In genomic region chr7:44895206-44895592, GRCm38 (mm10) we compare ENCODE assay signal across 8 mouse cellular contexts. TPM values are rescaled to one million over a fixed set of nuclear protein-coding genes. Genes with fewer than 3 reads are reported as not detected.
DNase-seq lines count a peak whose midpoint lies in the region; ATAC-seq and TF ChIP-seq lines count a peak whose summit lies in the region.

No protein-coding gene starts in this region.

- peak overlapping the region; percentile 65; the same call in 1 of the 2 replicates for H3K4me3 ChIP-seq in heart, embryonic 12.5 days
- H3K4me3 ChIP-seq in G1E (ENCODE audit: low read depth, low read length): peak overlapping the region; percentile 76; the same call in 1 of the 2 replicates
- peak overlapping the region; percentile 67 for H3K4me3 ChIP-seq in forebrain, embryonic 16.5 days (replicated peaks; ENCODE audit: low read length)
- peak overlapping the region; percentile 66 for H3K4me3 ChIP-seq in liver, embryonic 15.5 days (replicated peaks)

- no peak overlapping the region for H3K27ac ChIP-seq in heart, embryonic 12.5 days (ENCODE audit: poor library complexity, severe bottlenecking)
- H3K27ac ChIP-seq in forebrain, embryonic 16.5 days (ENCODE audit: low read length): peak overlapping the region; percentile 93
- no peak overlapping the region for H3K27ac ChIP-seq in liver, embryonic 15.5 days (replicated peaks)

- peaks cover 24% of the 10 kb centered on the region for H3K36me3 ChIP-seq in heart, embryonic 12.5 days
- peaks cover 45% of the 10 kb centered on the region for H3K36me3 ChIP-seq in G1E (replicated peaks)
- H3K36me3 ChIP-seq in forebrain, embryonic 16.5 days (ENCODE audit: control insufficient read depth, insufficient read depth): peaks cover 4% of the 10 kb centered on the region; the same call in 1 of the 2 replicates
- peaks cover 18% of the 10 kb centered on the region for H3K36me3 ChIP-seq in liver, embryonic 15.5 days (replicated peaks)

- H3K9me3 ChIP-seq in heart, embryonic 12.5 days (replicated peaks): no peaks in the 10 kb centered on the region
- no peaks in the 10 kb centered on the region for H3K9me3 ChIP-seq in G1E (replicated peaks)
- no peaks in the 10 kb centered on the region for H3K9me3 ChIP-seq in forebrain, embryonic 16.5 days (ENCODE audit: control insufficient read depth, low read length)
- H3K9me3 ChIP-seq in liver, embryonic 15.5 days (replicated peaks): no peaks in the 10 kb centered on the region

- ATAC-seq in heart, embryonic 12.5 days (ENCODE audit: insufficient number of reproducible peaks, low FRiP score): no peak
- ATAC-seq in G1E (ENCODE audit: extremely low read depth, insufficient number of reproducible peaks, low FRiP score, poor library complexity, severe bottlenecking): no peak
- no peak for ATAC-seq in forebrain, embryonic 16.5 days
- ATAC-seq in liver, embryonic 15.5 days (ENCODE audit: insufficient read depth): no peak

- WGBS in heart, embryonic 12.5 days: 78% methylated on average over 7 of the region's 7 CpGs
- 15% methylated on average over 7 of the region's 7 CpGs for WGBS in forebrain, embryonic 16.5 days
- WGBS in liver, embryonic 15.5 days (ENCODE audit: insufficient replicate concordance): 68% methylated on average over 7 of the region's 7 CpGs

- DNase-seq in heart, postnatal 25 days (ENCODE audit: low spot score): no peak
- DNase-seq in G1E (ENCODE audit: low spot score): no peak
- no peak for DNase-seq in retina, embryonic 14.5 days (ENCODE audit: low spot score)
- no peak for DNase-seq in urinary bladder, postnatal 14 days (ENCODE audit: low spot score)
- DNase-seq in cerebellum, adult 11-12 months: no peak

- no peak overlapping the region for H3K9ac ChIP-seq in heart, embryonic 12.5 days
- H3K9ac ChIP-seq in forebrain, embryonic 16.5 days (replicated peaks; ENCODE audit: low read depth, low read length): peak overlapping the region; percentile 42
- no peak overlapping the region for H3K9ac ChIP-seq in liver, embryonic 15.5 days

- peaks cover 41% of the 10 kb centered on the region for H3K4me1 ChIP-seq in heart, embryonic 12.5 days (replicated peaks)
- peaks cover 79% of the 10 kb centered on the region for H3K4me1 ChIP-seq in G1E (ENCODE audit: insufficient read depth, low read depth, low read length)
- peaks cover 57% of the 10 kb centered on the region for H3K4me1 ChIP-seq in forebrain, embryonic 16.5 days (replicated peaks; ENCODE audit: control insufficient read depth, insufficient read depth, low read length)
- peaks cover 78% of the 10 kb centered on the region for H3K4me1 ChIP-seq in liver, embryonic 15.5 days (replicated peaks)

- H3K27me3 ChIP-seq in heart, embryonic 12.5 days (replicated peaks): no peaks in the 10 kb centered on the region
- no peaks in the 10 kb centered on the region for H3K27me3 ChIP-seq in G1E (ENCODE audit: insufficient read depth, low read length)
- H3K27me3 ChIP-seq in forebrain, embryonic 16.5 days (replicated peaks; ENCODE audit: control insufficient read depth, insufficient read depth, low read length): no peaks in the 10 kb centered on the region
- H3K27me3 ChIP-seq in liver, embryonic 15.5 days: no peaks in the 10 kb centered on the region

- no peak for TF ChIP-seq CTCF in G1E (IDR thresholded peaks at IDR 0.05; ENCODE audit: low read depth, low read length)

- peak overlapping the region; percentile 77 for H3K4me2 ChIP-seq in heart, embryonic 12.5 days
- peak overlapping the region; percentile 57 for H3K4me2 ChIP-seq in forebrain, embryonic 16.5 days (ENCODE audit: low read length)
- peak overlapping the region; percentile 82 for H3K4me2 ChIP-seq in liver, embryonic 15.5 days

- intact Hi-C loops in heart, postnatal 25 days (cut with DNase I): loop anchor here (5.0 kb wide), 1 partner anchor 33 kb away; no protein-coding TSS in a partner anchor

RNA-seq across cellular contexts. Expression of gene Fuz, which starts 0.7 kb away (rescaled TPM):
- polyA plus RNA-seq in heart, embryonic 12.5 days (2016; fragmentation: Nextera tagmentation; extraction: Ambion mirVana): 12.0 and 12.6 TPM in 2 replicates
- total RNA-seq in heart, postnatal 25 days (2021): 10 to 100 TPM; 12.9 to 15.0 TPM
- 13.6 and 17.8 TPM in 2 replicates for total RNA-seq in G1E (2014; fragmentation: Nextera tagmentation)
- total RNA-seq in G1E (2017): 16.8 and 19.0 TPM in 2 replicates
- polyA plus RNA-seq in G1E (2012): 37.5 and 49.0 TPM in 2 replicates
- polyA plus RNA-seq in forebrain, embryonic 16.5 days (2015; fragmentation: Nextera tagmentation; extraction: Ambion mirVana): 21.1 and 21.2 TPM in 2 replicates
- 6.7 and 6.9 TPM in 2 replicates for polyA plus RNA-seq in liver, embryonic 15.5 days (2015; fragmentation: Nextera tagmentation; extraction: Ambion mirVana)

RNA-seq across cellular contexts. Expression of gene Med25, which starts 2.7 kb away (rescaled TPM):
- polyA plus RNA-seq in heart, embryonic 12.5 days (2016; fragmentation: Nextera tagmentation; extraction: Ambion mirVana): 76.8 and 81.2 TPM in 2 replicates
- total RNA-seq in heart, postnatal 25 days (2021): 10 to 100 TPM; 66.7 to 73.9 TPM
- 77.5 and 96.6 TPM in 2 replicates for total RNA-seq in G1E (2014; fragmentation: Nextera tagmentation)
- 14.0 and 16.5 TPM in 2 replicates for total RNA-seq in G1E (2017)
- polyA plus RNA-seq in G1E (2012): 367 and 482 TPM in 2 replicates
- 158 and 166 TPM in 2 replicates for polyA plus RNA-seq in forebrain, embryonic 16.5 days (2015; fragmentation: Nextera tagmentation; extraction: Ambion mirVana)
- polyA plus RNA-seq in liver, embryonic 15.5 days (2015; fragmentation: Nextera tagmentation; extraction: Ambion mirVana): 46.8 and 56.2 TPM in 2 replicates

RNA-seq across cellular contexts. Expression of gene Ptov1, which starts 25.6 kb away (rescaled TPM):
- polyA plus RNA-seq in heart, embryonic 12.5 days (2016; fragmentation: Nextera tagmentation; extraction: Ambion mirVana): 308 and 321 TPM in 2 replicates
- total RNA-seq in heart, postnatal 25 days (2021): 100 to 1,000 TPM; 153 to 165 TPM
- 65.9 and 75.4 TPM in 2 replicates for total RNA-seq in G1E (2014; fragmentation: Nextera tagmentation)
- total RNA-seq in G1E (2017): 27.2 and 33.2 TPM in 2 replicates
- 145 and 150 TPM in 2 replicates for polyA plus RNA-seq in G1E (2012)
- polyA plus RNA-seq in forebrain, embryonic 16.5 days (2015; fragmentation: Nextera tagmentation; extraction: Ambion mirVana): 551 and 582 TPM in 2 replicates
- 54.1 and 59.1 TPM in 2 replicates for polyA plus RNA-seq in liver, embryonic 15.5 days (2015; fragmentation: Nextera tagmentation; extraction: Ambion mirVana)

RNA-seq across cellular contexts. Expression of gene Ap2a1, which starts 34.1 kb away (rescaled TPM):
- 74.5 and 77.2 TPM in 2 replicates for polyA plus RNA-seq in heart, embryonic 12.5 days (2016; fragmentation: Nextera tagmentation; extraction: Ambion mirVana)
- total RNA-seq in heart, postnatal 25 days (2021): 10 to 100 TPM; 72.5 to 73.1 TPM
- total RNA-seq in G1E (2014; fragmentation: Nextera tagmentation) (68.8 and 98.0 TPM in 2 replicates), G1E (2017) (19.8 and 30.8 TPM in 2 replicates)
- polyA plus RNA-seq in G1E (2012): 92.1 and 98.8 TPM in 2 replicates
- 111 and 113 TPM in 2 replicates for polyA plus RNA-seq in forebrain, embryonic 16.5 days (2015; fragmentation: Nextera tagmentation; extraction: Ambion mirVana)
- 69.1 and 70.9 TPM in 2 replicates for polyA plus RNA-seq in liver, embryonic 15.5 days (2015; fragmentation: Nextera tagmentation; extraction: Ambion mirVana)

RNA-seq across cellular contexts. Expression of gene Pnkp, which starts 38.3 kb away (rescaled TPM):
- 23.3 and 27.0 TPM in 2 replicates for polyA plus RNA-seq in heart, embryonic 12.5 days (2016; fragmentation: Nextera tagmentation; extraction: Ambion mirVana)
- total RNA-seq in heart, postnatal 25 days (2021): 10 to 100 TPM; 16.0 to 16.6 TPM
- 20.5 and 35.8 TPM in 2 replicates for total RNA-seq in G1E (2014; fragmentation: Nextera tagmentation)
- 28.2 and 36.2 TPM in 2 replicates for total RNA-seq in G1E (2017)
- polyA plus RNA-seq in G1E (2012): 33.0 and 35.9 TPM in 2 replicates
- 29.4 and 32.6 TPM in 2 replicates for polyA plus RNA-seq in forebrain, embryonic 16.5 days (2015; fragmentation: Nextera tagmentation; extraction: Ambion mirVana)
- 23.8 and 28.9 TPM in 2 replicates for polyA plus RNA-seq in liver, embryonic 15.5 days (2015; fragmentation: Nextera tagmentation; extraction: Ambion mirVana)
